Mouse (Mus musculus): Measurements from ENCODE around the gene Ndufa4l2.

- TF ChIP-seq KAT2A (conservative IDR thresholded peaks at IDR 0.05; ENCODE audit: low read depth, low read length) (no peak), RCOR1 (IDR thresholded peaks at IDR 0.05; ENCODE audit: low read depth, low read length) (no peak), GATA1 (IDR thresholded peaks at IDR 0.05; ENCODE audit: low read depth, low read length) (no peak), POLR2AphosphoS2 (IDR thresholded peaks at IDR 0.05; ENCODE audit: low read length) (no peak), CTCF (IDR thresholded peaks at IDR 0.05 in 2 of 3, conservative IDR thresholded peaks at IDR 0.05 in 1 of 3; ENCODE audit: control insufficient read depth in 1 of 3, insufficient read depth in 1 of 3, low read depth in 2 of 3, low read length in 3 of 3, poor library complexity in 1 of 3, severe bottlenecking in 1 of 3) (no peak), POLR2A (IDR thresholded peaks at IDR 0.05; ENCODE audit: control insufficient read depth in 1 of 2, insufficient read depth in 1 of 2, low read depth in 1 of 2, low read length in 2 of 2, poor library complexity in 1 of 2) (no peak), MYC (IDR thresholded peaks at IDR 0.05; ENCODE audit: low read depth, low read length) (no peak), MAFK (IDR thresholded peaks at IDR 0.05; ENCODE audit: borderline replicate concordance, low read depth, low read length) (no peak), ELF1 (IDR thresholded peaks at IDR 0.05; ENCODE audit: low read depth, low read length) (no peak), E2F4 (IDR thresholded peaks at IDR 0.05; ENCODE audit: borderline replicate concordance, low read depth, low read length) (no peak)
Measured at GRCm38 (mm10) chr10:127514111-127514698, 562 bp upstream of the Ndufa4l2 start.
